Mouse (Mus musculus) sigmoid colon, adult 10 weeks (tissue): ENCODE data around the gene Rsph6a. TPM values are rescaled to one million over a fixed set of nuclear protein-coding genes. Genes with fewer than 3 reads are reported as not detected.

Experiments used
- polyA plus RNA-seq: library from polyadenylated mRNA; stranded (reverse); fragments of 350-450 nt; fragmentation: Illumina TruSeq; extraction: RNeasy Lipid Tissue Mini Kit (QIAGEN cat#74804); gene quantifications from one replicate; pipeline ENCODE4 v1.2.3, GENCODE M21; 2014; ENCODE audit warnings: low read depth, low replicate concordance

Rsph6a gene
- not detected for polyA plus RNA-seq

DNA sequence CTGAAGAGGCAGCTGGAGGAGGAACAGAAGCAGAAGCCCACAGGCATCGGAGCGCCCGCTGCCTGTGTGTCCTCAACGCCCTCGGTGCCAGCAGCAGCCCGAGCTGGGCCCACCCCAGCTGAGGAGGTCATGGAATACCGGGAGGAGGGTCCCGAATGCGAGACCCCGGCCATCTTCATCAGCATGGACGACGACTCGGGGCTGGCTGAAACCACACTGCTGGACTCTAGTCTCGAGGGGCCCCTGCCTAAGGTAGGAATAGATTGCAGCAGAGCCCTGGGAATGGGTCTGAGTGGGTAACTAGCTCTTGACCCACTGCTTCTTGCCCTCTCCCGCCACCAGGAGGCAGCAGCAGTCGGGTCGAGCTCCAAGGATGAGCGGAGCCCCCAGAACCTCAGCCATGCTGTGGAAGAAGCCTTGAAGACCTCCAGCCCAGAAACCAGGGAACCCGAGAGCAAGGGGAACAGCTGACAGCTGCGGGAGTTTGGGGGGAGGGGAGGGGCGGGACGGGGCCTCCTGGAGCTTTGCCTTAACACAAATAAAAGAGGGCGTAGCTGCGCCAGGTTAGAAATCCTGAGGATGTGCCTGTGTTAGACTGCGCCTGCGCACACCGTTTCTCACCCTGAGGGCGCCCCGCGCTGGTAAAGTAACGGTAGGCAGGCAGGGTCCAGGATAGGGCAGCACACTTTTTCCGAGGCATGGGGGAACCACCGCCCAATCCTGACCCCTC, at the start of gene Rsph6a:
Gene Rsph6a (plus strand): TSS at position 644 of the 730 bp plus-strand sequence.

DNA sequence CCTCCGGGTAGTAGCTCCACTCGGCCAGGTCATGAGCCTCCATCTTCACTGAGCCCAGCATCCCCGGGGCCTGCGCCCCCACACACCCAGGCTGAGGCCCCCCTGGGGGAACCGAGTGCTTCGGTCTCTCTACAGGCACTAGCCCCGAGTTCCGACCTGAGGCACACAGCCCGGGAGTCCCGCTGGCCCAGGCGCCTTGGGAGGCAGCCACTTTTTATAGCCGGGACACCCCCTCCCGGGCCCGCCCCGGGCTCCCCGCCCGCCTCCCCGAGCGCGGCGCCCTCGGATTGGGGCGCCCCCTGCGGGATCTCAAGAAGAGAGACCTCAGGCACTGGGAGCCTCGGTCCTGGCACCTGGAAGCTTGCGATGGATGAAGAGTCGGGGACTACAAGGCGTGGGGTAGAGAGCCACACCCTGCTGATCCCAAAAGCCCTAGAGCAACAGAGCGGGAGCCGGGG, 31.1 kb upstream of the Rsph6a start, which contains the start of gene Foxa3:
Gene Foxa3 (minus strand): TSS at position 182 of the 458 bp plus-strand sequence.

DNA sequence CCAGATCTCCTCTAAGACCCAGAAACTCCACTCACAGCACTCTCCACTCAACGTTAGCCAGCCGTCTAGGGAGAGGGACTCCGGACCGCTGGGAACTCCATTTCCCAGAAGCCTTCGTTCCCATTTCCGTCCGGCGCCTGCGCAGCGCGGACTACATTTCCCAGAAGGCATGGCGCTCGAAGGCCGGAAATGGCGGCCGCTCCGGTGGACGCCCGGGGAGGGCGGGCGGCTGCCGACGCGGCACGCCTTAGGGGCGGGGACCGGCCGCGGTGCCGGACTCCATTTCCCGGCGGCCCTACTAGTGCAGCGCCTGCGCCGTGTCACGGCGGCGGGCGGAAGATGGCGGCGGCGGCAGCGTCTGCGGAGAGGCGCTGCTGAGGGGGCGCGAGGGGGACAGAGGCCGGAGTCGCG, 30.4 kb upstream of the Rsph6a start, which contains the start of gene Sympk:
Gene Sympk (plus strand): TSS at position 282 of the 411 bp plus-strand sequence.

DNA sequence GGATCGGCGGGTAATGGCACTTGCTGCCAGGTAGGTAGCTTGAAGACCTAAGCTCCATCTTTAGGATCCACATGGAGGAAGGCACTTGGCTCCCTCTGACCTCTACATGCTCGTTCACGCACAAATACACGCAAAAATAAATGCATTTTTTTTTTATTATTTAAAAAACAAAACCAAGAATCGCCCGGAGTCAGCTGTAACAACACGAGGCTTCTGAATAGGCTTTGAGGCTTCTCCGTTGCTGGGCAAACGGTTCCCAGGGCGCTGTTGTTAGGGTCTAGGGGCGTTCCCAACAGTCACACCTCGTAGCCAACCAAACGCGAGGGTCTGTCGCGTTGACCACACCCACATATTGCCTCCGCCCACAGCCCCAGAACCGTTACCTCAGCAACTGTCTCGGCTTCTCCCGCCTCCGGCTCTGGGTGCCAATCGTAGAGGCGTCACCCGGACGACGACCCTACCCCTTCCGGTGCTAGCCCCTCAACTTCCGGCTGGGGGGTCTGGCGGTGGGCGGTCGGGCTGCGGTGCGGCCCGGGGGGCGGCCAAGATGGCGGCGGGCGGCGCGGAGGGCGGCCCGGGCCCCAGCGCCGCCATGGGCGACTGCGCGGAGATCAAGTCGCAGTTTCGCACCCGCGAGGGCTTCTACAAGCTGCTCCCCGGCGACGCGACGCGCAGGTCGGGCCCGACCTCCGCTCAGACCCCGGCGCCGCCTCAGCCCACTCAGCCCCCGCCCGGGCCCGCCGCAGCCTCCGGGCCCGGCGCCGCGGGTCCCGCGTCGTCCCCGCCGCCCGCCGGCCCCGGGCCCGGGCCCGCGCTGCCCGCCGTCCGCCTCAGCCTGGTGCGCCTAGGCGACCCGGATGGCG, 21.5 kb downstream of the Rsph6a start, which contains the start of gene Dmwd:
Gene Dmwd (plus strand): TSS at position 505 of the 863 bp plus-strand sequence.

DNA sequence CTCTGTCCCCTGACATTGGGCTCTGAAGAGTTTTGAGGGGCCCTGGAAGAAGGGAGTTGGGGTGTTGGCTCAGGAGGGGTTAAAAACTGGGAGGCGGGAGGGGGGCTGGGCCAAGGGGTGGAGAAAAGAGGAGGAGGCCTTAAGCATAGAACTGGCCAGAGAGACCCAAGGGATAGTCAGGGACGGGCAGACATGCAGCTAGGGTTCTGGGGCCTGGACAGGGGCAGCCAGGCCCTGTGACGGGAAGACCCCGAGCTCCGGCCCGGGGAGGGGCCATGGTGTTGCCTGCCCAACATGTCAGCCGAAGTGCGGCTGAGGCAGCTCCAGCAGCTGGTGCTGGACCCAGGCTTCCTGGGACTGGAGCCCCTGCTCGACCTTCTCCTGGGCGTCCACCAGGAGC, 29.2 kb downstream of the Rsph6a start, which contains the start of gene Dmpk:
Gene Dmpk (plus strand): TSS at position 149 of the 400 bp plus-strand sequence.

DNA sequence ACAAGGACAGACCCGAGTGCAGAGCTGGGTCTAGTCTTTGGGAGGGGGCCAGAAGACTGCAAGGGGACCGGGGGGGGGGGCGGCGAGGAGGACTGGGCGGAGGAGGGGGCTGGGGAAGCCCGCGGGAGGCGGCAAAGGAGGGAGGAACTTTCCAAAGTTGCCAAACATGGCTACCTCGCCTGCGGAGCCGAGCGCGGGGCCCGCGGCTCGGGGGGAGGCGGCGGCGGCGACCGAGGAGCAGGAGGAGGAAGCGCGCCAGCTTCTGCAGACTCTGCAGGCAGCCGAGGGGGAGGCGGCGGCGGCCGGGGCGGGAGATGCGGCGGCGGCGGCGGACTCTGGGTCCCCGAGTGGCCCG, 40.0 kb downstream of the Rsph6a start, which contains the start of gene Six5:
Gene Six5 (plus strand): TSS at position 124 of the 355 bp plus-strand sequence.

DNA sequence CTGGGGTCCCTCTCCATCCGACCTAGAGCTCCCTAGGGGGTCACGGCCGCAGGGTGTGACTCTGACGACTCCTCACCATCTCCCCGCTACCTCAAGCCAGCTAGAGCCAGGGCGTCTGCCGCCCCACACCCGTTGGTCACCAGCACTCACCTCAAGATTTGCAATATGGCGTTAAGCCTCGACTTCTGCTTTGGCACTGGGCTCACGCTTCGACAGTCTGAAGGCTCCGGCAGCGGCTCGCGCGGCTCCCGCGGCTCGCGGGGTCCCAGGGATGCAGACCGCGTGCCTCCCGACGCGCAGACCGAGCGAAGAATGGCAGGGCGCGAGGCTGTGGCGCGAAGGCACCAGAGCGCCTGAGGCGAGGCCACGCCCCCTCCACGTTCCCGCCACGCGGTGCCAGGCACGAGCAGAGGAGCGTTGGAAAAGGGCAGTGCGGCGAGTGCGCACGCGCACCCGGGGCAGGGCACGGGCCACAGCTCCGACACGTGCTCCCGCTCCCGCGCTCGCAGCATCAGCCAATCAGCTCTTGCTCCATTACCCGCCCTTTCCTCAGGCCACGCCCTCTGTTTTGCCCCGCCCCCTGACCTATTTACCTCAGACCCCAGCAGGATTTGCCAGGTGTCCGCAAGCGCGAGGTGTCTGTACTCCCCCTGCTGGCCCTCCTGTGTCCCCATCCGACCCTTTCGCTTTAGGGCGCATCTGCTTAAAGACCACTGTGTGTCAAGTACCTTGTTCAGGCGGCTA, 63.7 kb downstream of the Rsph6a start, which contains the start of gene Gm4969:
Gene Gm4969 (minus strand): TSS at position 341 of the 744 bp plus-strand sequence.

DNA sequence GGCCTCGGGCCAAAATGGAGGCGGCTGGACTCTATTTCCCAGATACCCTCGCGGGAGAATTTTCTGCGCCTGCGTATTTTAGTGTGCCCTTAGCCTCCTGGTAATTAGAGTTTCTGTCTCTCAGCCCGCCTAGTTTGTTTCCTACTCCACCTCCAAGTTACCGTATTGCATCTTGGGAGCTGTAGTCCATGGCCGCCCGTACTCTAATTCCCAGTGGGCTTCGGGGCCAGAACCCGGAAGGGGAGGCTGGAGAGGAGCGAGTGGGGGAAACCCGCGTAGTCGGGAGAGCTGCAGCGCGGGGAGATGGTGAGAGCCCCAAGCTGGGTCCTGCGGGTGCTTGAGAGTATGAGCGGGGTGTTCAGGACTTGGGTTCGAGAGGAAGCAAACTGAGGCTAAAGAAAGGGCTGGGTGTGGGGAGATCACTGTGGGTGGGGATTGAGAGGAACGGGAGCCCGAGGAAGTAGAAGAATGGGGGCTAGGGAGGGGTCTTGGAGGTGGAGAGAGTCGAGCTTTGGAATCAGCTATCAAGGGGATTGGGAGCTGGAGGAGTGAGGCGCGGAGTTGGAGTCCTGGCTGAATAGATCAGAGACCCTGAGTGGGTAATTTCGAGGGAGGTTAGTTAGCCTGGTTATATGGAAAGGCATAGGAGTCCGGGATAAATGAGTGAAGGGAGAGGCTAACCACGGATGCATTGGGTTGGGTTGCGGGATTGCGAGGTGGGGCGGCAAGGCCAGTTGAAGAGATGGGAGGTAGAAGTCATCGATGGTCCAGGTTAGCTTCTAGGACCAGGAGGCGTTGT, 65.3 kb downstream of the Rsph6a start, which contains the start of gene Fbxo46:
Gene Fbxo46 (plus strand): TSS at position 229 of the 799 bp plus-strand sequence.

Other genes with a start within 250 kb of the Rsph6a start
- 0.79 TPM for gene Psg17, start 233.1 kb upstream of the Rsph6a start, polyA plus RNA-seq
- 12.0 TPM for gene Mill2, start 214.7 kb upstream of the Rsph6a start, polyA plus RNA-seq
- gene Pglyrp1, start 183.4 kb upstream of the Rsph6a start, polyA plus RNA-seq = 15.6 TPM
- gene Ccdc61, start 144.3 kb upstream of the Rsph6a start, polyA plus RNA-seq = 4.1 TPM
- gene Nova2, start 128.8 kb upstream of the Rsph6a start, polyA plus RNA-seq = 0.25 TPM
- not detected for gene Nanos2, start 67.3 kb upstream of the Rsph6a start, polyA plus RNA-seq
- not detected for gene Mypop, start 63.4 kb upstream of the Rsph6a start, polyA plus RNA-seq
- 1.6 TPM for gene Irf2bp1, start 50.6 kb upstream of the Rsph6a start, polyA plus RNA-seq
- 20.9 TPM for gene Foxa3, start 31.2 kb upstream of the Rsph6a start, polyA plus RNA-seq
- 4.3 TPM for gene Sympk, start 30.3 kb upstream of the Rsph6a start, polyA plus RNA-seq
- not detected for gene Dmwd, start 21.5 kb downstream of the Rsph6a start, polyA plus RNA-seq
- gene Dmpk, start 29.2 kb downstream of the Rsph6a start, polyA plus RNA-seq = 12.7 TPM
- gene Six5, start 39.9 kb downstream of the Rsph6a start, polyA plus RNA-seq = 1.1 TPM
- not detected for gene Gm4969, start 63.7 kb downstream of the Rsph6a start, polyA plus RNA-seq
- gene Fbxo46, start 65.2 kb downstream of the Rsph6a start, polyA plus RNA-seq = 0.60 TPM
- 7.0 TPM for gene Qpctl, start 94.6 kb downstream of the Rsph6a start, polyA plus RNA-seq
- 2.1 TPM for gene Snrpd2, start 95.0 kb downstream of the Rsph6a start, polyA plus RNA-seq
- 0.44 TPM for gene Gipr, start 111.4 kb downstream of the Rsph6a start, polyA plus RNA-seq
- gene Eml2, start 121.7 kb downstream of the Rsph6a start, polyA plus RNA-seq = 0.76 TPM
- gene Gpr4, start 157.8 kb downstream of the Rsph6a start, polyA plus RNA-seq = 0.76 TPM
- 12.0 TPM for gene Opa3, start 173.6 kb downstream of the Rsph6a start, polyA plus RNA-seq
- gene Vasp, start 217.1 kb downstream of the Rsph6a start, polyA plus RNA-seq = 121 TPM
- not detected for gene Ppm1n, start 225.4 kb downstream of the Rsph6a start, polyA plus RNA-seq
- gene Rtn2, start 227.9 kb downstream of the Rsph6a start, polyA plus RNA-seq = 1.6 TPM